Mouse (Mus musculus): ENCODE data around the gene Akr1b10. TPM values are rescaled to one million over a fixed set of nuclear protein-coding genes. Genes with fewer than 3 reads are reported as not detected.
"Not testable (repeated sequence)": the region's sequence is repeated elsewhere in the genome, so short reads cannot be mapped to it uniquely, and the experiment has no call there.

Gene Akr1b10
- total and polyA plus RNA-seq, 3 experiments: 2.7 to 67.6 (median 43.4) TPM

DNA sequence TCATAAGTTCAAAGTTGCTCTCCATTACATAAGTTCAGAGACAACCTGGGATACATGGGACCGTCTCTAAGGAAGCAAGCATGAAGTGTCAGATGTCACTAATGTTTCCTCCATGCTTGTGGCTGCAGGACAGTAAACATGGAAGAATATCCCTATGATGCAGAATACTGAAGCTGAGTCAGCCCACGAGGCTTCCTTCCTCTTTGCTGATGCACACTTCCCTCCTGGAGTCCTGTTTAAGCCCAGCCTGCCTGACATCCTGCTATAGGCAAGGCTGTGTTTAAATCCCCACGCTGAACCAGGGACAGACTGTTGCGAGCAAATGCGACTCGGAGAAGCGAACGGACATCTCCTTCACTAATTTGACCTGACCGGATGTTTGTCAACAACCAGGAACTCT is 16.0 kb upstream of the Akr1b10 start:
- no peaks in the 10 kb centered on the region for H3K36me3 ChIP-seq (replicated peaks)
- DNase-seq (ENCODE audit: low spot score) (no peak), ATAC-seq (ENCODE audit: extremely low read depth, insufficient number of reproducible peaks, low FRiP score, poor library complexity, severe bottlenecking) (no peak)
- no peak for TF ChIP-seq GATA1 (IDR thresholded peaks at IDR 0.05; ENCODE audit: borderline replicate concordance, low read length)
- TF ChIP-seq GATA2 (IDR thresholded peaks at IDR 0.05; ENCODE audit: borderline replicate concordance, low read depth, low read length): no peak
- TF ChIP-seq POLR2AphosphoS5 (IDR thresholded peaks at IDR 0.05; ENCODE audit: insufficient replicate concordance, low read depth, low read length): no peak
- no peak for TF ChIP-seq TAL1 (conservative IDR thresholded peaks at IDR 0.05; ENCODE audit: low read depth, low read length)
- TF ChIP-seq CTCF (IDR thresholded peaks at IDR 0.05; ENCODE audit: low read depth, low read length): no peak
- no peak overlapping the region for H3K4me3 ChIP-seq (ENCODE audit: low read depth, low read length)
- peaks cover 4% of the 10 kb centered on the region; the same call in 1 of the 2 replicates for H3K4me1 ChIP-seq (ENCODE audit: insufficient read depth, low read depth, low read length)
- peaks cover 19% of the 10 kb centered on the region for H3K27me3 ChIP-seq (ENCODE audit: insufficient read depth, low read length)
- no peaks in the 10 kb centered on the region for H3K9me3 ChIP-seq (replicated peaks)

GRCm38 (mm10) chr6:34370081-34370480 is 13.9 kb upstream of the Akr1b10 start:
- Histone ChIP-seq H3K27me3 (ENCODE audit: insufficient read depth, low read length) (peaks cover 19% of the 10 kb centered on the region), H3K9me3 (replicated peaks) (no peaks in the 10 kb centered on the region), H3K4me1 (ENCODE audit: insufficient read depth, low read depth, low read length) (peaks cover 4% of the 10 kb centered on the region; the same call in 1 of the 2 replicates), H3K4me3 (ENCODE audit: low read depth, low read length) (no peak overlapping the region), H3K36me3 (replicated peaks) (no peaks in the 10 kb centered on the region)
- TF ChIP-seq POLR2AphosphoS5 (IDR thresholded peaks at IDR 0.05; ENCODE audit: insufficient replicate concordance, low read depth, low read length): no peak
- DNase-seq (ENCODE audit: low spot score): no peak
- ATAC-seq (ENCODE audit: extremely low read depth, insufficient number of reproducible peaks, low FRiP score, poor library complexity, severe bottlenecking): no peak

DNA sequence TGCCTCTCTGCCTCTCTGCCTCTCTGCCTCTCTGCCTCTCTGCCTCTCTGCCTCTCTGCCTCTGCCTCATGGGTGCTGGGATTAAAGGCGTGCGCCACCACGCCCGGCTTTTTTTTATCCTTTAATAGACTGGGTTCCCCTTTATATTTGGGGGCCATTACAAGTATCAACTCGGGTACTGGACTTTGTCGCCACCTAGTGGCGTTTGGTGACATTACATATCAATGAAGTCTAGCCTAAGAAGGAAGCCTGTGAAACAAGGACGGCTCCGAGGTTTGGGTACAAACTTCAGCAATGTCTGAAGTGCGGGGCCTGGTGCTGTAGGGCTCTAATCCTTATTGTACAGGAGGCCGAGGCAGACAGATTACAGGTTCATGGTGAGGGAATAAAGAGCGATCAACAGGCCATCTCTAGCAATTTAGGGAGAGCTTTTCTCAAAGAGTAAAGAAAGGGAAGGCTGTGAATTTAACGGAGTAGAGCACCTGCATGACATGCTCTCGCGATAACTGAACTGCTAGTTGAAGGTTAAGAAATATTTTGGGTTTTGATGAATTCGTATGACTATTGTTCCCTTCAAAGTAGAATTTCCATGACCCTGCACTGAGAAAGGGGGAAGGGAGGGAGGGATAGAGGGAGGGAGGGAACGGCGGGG is 12.2 kb upstream of the Akr1b10 start:
- Histone ChIP-seq H3K9me3 (replicated peaks) (no peaks in the 10 kb centered on the region), H3K27me3 (ENCODE audit: insufficient read depth, low read length) (peaks cover 22% of the 10 kb centered on the region), H3K4me1 (ENCODE audit: insufficient read depth, low read depth, low read length) (peaks cover 4% of the 10 kb centered on the region; the same call in 1 of the 2 replicates), H3K4me3 (ENCODE audit: low read depth, low read length) (no peak overlapping the region), H3K36me3 (replicated peaks) (no peaks in the 10 kb centered on the region)
- DNase-seq (ENCODE audit: low spot score): peak; percentile 32
- ATAC-seq (ENCODE audit: extremely low read depth, insufficient number of reproducible peaks, low FRiP score, poor library complexity, severe bottlenecking): no peak
- peak; percentile 63 for TF ChIP-seq CTCF (IDR thresholded peaks at IDR 0.05; ENCODE audit: low read depth, low read length)
- TF ChIP-seq TAL1 (conservative IDR thresholded peaks at IDR 0.05; ENCODE audit: low read depth, low read length): no peak

DNA sequence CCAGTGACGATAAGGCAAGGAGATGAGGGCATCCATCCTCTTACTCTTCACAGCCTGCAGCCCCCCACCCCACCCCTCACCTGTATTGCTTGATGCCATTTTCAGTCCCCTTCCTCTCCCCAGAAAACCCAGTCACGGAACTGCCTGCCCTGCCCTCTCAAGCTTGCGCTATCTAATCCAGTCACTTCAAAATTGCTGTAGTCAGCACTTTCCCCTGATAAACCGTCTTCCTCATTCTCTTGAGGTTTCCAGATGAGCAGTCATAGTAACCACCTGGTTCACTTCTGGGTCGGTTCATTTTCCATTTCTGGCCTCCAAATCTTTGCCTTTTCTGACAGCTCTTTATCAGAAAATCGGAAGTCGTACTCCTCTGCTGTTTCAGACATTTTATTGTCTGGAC is 10.2 kb upstream of the Akr1b10 start:
- DNase-seq (ENCODE audit: low spot score) (no peak), ATAC-seq (ENCODE audit: extremely low read depth, insufficient number of reproducible peaks, low FRiP score, poor library complexity, severe bottlenecking) (no peak)
- TF ChIP-seq CTCF (IDR thresholded peaks at IDR 0.05; ENCODE audit: low read depth, low read length): no peak
- no peak for TF ChIP-seq POLR2AphosphoS5 (IDR thresholded peaks at IDR 0.05; ENCODE audit: insufficient replicate concordance, low read depth, low read length)
- TF ChIP-seq GATA2 (IDR thresholded peaks at IDR 0.05; ENCODE audit: borderline replicate concordance, low read depth, low read length): no peak
- TF ChIP-seq TAL1 (conservative IDR thresholded peaks at IDR 0.05; ENCODE audit: low read depth, low read length): no peak
- no peak for TF ChIP-seq GATA1 (IDR thresholded peaks at IDR 0.05; ENCODE audit: borderline replicate concordance, low read length)
- Histone ChIP-seq H3K27me3 (ENCODE audit: insufficient read depth, low read length) (peaks cover 14% of the 10 kb centered on the region), H3K4me3 (ENCODE audit: low read depth, low read length) (no peak overlapping the region), H3K9me3 (replicated peaks) (no peaks in the 10 kb centered on the region), H3K36me3 (replicated peaks) (no peaks in the 10 kb centered on the region), H3K4me1 (ENCODE audit: insufficient read depth, low read depth, low read length) (peaks cover 4% of the 10 kb centered on the region; the same call in 1 of the 2 replicates)

DNA sequence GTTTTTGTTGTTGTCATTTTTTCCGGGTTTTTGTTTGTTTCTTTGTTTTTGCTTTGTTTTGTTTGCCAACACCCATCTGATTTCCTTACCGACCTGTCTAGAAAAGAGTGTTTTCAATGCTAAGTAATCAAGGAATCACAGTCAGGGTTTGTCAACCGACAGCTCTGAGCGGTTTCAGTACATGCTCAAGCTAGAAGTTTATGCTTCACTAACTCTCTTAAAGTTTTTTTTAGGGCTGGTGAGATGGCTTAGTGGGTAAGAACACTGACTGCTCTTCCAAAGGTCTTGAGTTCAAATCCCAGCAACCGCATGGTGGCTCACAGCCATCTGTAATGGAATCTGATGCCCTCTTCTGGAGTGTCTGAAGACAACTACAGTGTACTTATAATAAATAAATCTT is 8.1 kb upstream of the Akr1b10 start:
- H3K36me3 ChIP-seq (replicated peaks); DNase-seq (ENCODE audit: low spot score); H3K4me1 ChIP-seq (ENCODE audit: insufficient read depth, low read depth, low read length): not testable (repeated sequence)

GRCm38 (mm10) chr6:34383401-34383800 is 617 bp upstream of the Akr1b10 start:
- H3K4me3 ChIP-seq (ENCODE audit: low read depth, low read length): no peak overlapping the region; the same call in 1 of the 2 replicates
- H3K9me3 ChIP-seq (replicated peaks): no peaks in the 10 kb centered on the region
- H3K36me3 ChIP-seq (replicated peaks): peaks cover 17% of the 10 kb centered on the region
- H3K27me3 ChIP-seq (ENCODE audit: insufficient read depth, low read length): no peaks in the 10 kb centered on the region
- DNase-seq (ENCODE audit: low spot score): no peak
- ATAC-seq (ENCODE audit: extremely low read depth, insufficient number of reproducible peaks, low FRiP score, poor library complexity, severe bottlenecking): no peak
- H3K4me1 ChIP-seq (ENCODE audit: insufficient read depth, low read depth, low read length): peaks cover 25% of the 10 kb centered on the region
- TF ChIP-seq POLR2AphosphoS5 (IDR thresholded peaks at IDR 0.05; ENCODE audit: insufficient replicate concordance, low read depth, low read length): no peak
- TF ChIP-seq GATA2 (IDR thresholded peaks at IDR 0.05; ENCODE audit: borderline replicate concordance, low read depth, low read length): no peak
- no peak for TF ChIP-seq TAL1 (conservative IDR thresholded peaks at IDR 0.05; ENCODE audit: low read depth, low read length)
- no peak for TF ChIP-seq GATA1 (IDR thresholded peaks at IDR 0.05; ENCODE audit: borderline replicate concordance, low read length)
- TF ChIP-seq CTCF (IDR thresholded peaks at IDR 0.05; ENCODE audit: low read depth, low read length): no peak

More for the DNA sequence above, 8.1 kb upstream of the Akr1b10 start:
- not testable (repeated sequence) for H3K9me3 ChIP-seq (replicated peaks); H3K27me3 ChIP-seq (ENCODE audit: insufficient read depth, low read length); H3K4me3 ChIP-seq (ENCODE audit: low read depth, low read length); ATAC-seq (ENCODE audit: extremely low read depth, insufficient number of reproducible peaks, low FRiP score, poor library complexity, severe bottlenecking)
